Mouse (Mus musculus) embryonic facial prominence, embryonic 12.5 days (tissue): ENCODE measurements at regions not wholly inside any gene's neighbourhood (a gene's known extent, or its start where the extent isn't known, plus 50 kb on each side); places are given as distances from the start of the nearest gene placed in this dataset.

Experiments used
- ATAC-seq: fragments of 200-750 bp; cut with Nextera tagmentation; 2 replicates; pipeline ENCODE4 v1.8.0; 2017; ENCODE audit not compliant: insufficient number of reproducible peaks, insufficient read depth, low FRiP score, low TSS enrichment
- H3K27ac ChIP-seq: fragments of 300-500 bp; sonication (generic); 2 replicates; pipeline ENCODE4 v1.5.1; 2016; ENCODE audit warnings: mild to moderate bottlenecking
- H3K27me3 ChIP-seq: fragments of 300-500 bp; sonication (generic); 2 replicates; pipeline ENCODE4 v1.6.1; 2016; ENCODE audit warnings: mild to moderate bottlenecking, moderate library complexity
- H3K36me3 ChIP-seq: fragments of 300-500 bp; sonication (generic); 2 replicates; pipeline ENCODE4 v1.6.1; 2016; ENCODE audit warnings: mild to moderate bottlenecking
- H3K4me1 ChIP-seq: fragments of 300-500 bp; sonication (generic); 2 replicates; pipeline ENCODE4 v1.6.1; 2016
- H3K4me2 ChIP-seq: fragments of 300-500 bp; sonication (generic); replicated peaks from 2 replicates; pipeline ENCODE4 v1.6.1; 2016; ENCODE audit warnings: mild to moderate bottlenecking, moderate library complexity
- H3K4me3 ChIP-seq: fragments of 300-500 bp; sonication (generic); 2 replicates; pipeline ENCODE4 v1.5.1; 2016; ENCODE audit warnings: mild to moderate bottlenecking
- H3K9ac ChIP-seq: fragments of 300-500 bp; sonication (generic); 2 replicates; pipeline ENCODE4 v1.6.1; 2016; ENCODE audit warnings: mild to moderate bottlenecking, moderate library complexity
- H3K9me3 ChIP-seq: fragments of 300-500 bp; sonication (generic); 2 replicates; pipeline ENCODE4 v1.6.1; 2016; ENCODE audit warnings: mild to moderate bottlenecking, moderate library complexity
- WGBS: fragments of 180-500 bp; shearing (Covaris S2); methylation state at CpG from one replicate; pipeline ENCODE4 v1.1.7; 2016; 5-methylcytosine and 5-hydroxymethylcytosine counted together

GRCm38 (mm10) chr3:58336135-58336534 is 78.4 kb upstream of the Tsc22d2 start:
- Histone ChIP-seq H3K27me3 (no peaks in the 10 kb centered on the region), H3K36me3 (no peaks in the 10 kb centered on the region), H3K9me3 (no peaks in the 10 kb centered on the region), H3K4me3 (no peak overlapping the region), H3K27ac (0 out of 2 replicates have a peak overlapping the region, but pooled peaks have one; percentile 11), H3K4me1 (peaks cover 26% of the 10 kb centered on the region), H3K9ac (no peak overlapping the region), H3K4me2 (no peak overlapping the region)
- WGBS = 35% methylated on average over 5 of the region's 5 CpGs
- ATAC-seq = no peak

- 61% methylated on average over 6 of the region's 6 CpGs for WGBS
- Histone ChIP-seq H3K27ac (no peak overlapping the region), H3K4me3 (no peak overlapping the region), H3K27me3 (no peaks in the 10 kb centered on the region), H3K9me3 (no peaks in the 10 kb centered on the region), H3K9ac (no peak overlapping the region), H3K4me2 (no peak overlapping the region), H3K4me1 (peaks cover 26% of the 10 kb centered on the region), H3K36me3 (no peaks in the 10 kb centered on the region)
- ATAC-seq = no peak
Observed at GRCm38 (mm10) chr3:58336590-58336989, 77.9 kb upstream of the Tsc22d2 start.

- H3K27ac ChIP-seq = no peak overlapping the region
- ATAC-seq = no peak
- 82% methylated on average over 7 of the region's 7 CpGs for WGBS
- H3K4me1 ChIP-seq = peaks cover 20% of the 10 kb centered on the region
- no peaks in the 10 kb centered on the region for H3K27me3 ChIP-seq
- H3K9ac ChIP-seq = no peak overlapping the region
- H3K36me3 ChIP-seq = no peaks in the 10 kb centered on the region
- H3K4me3 ChIP-seq = no peak overlapping the region
- no peak overlapping the region for H3K4me2 ChIP-seq
- no peaks in the 10 kb centered on the region for H3K9me3 ChIP-seq
Observed at GRCm38 (mm10) chr3:58338976-58339375, 75.5 kb upstream of the Tsc22d2 start.

GRCm38 (mm10) chr3:58342096-58342495 is 72.4 kb upstream of the Tsc22d2 start:
- ATAC-seq = no peak
- Histone ChIP-seq H3K27ac (no peak overlapping the region), H3K27me3 (no peaks in the 10 kb centered on the region), H3K4me2 (no peak overlapping the region), H3K9ac (no peak overlapping the region), H3K4me1 (no peaks in the 10 kb centered on the region), H3K36me3 (no peaks in the 10 kb centered on the region), H3K4me3 (no peak overlapping the region), H3K9me3 (no peaks in the 10 kb centered on the region)
- WGBS = 77% methylated on average over 1 of the region's 1 CpGs

GRCm38 (mm10) chr3:58362563-58362962 is 52.0 kb upstream of the Tsc22d2 start:
- Histone ChIP-seq H3K4me1 (no peaks in the 10 kb centered on the region), H3K27me3 (no peaks in the 10 kb centered on the region), H3K36me3 (no peaks in the 10 kb centered on the region), H3K9me3 (no peaks in the 10 kb centered on the region), H3K4me2 (no peak overlapping the region), H3K27ac (no peak overlapping the region), H3K4me3 (no peak overlapping the region), H3K9ac (no peak overlapping the region)
- 87% methylated on average over 4 of the region's 4 CpGs for WGBS
- no peak for ATAC-seq

GRCm38 (mm10) chr3:58364526-58364925 is 50.0 kb upstream of the Tsc22d2 start:
- Histone ChIP-seq H3K4me1 (no peaks in the 10 kb centered on the region), H3K27ac (no peak overlapping the region), H3K9ac (no peak overlapping the region), H3K4me2 (no peak overlapping the region), H3K9me3 (no peaks in the 10 kb centered on the region), H3K36me3 (no peaks in the 10 kb centered on the region), H3K4me3 (no peak overlapping the region), H3K27me3 (no peaks in the 10 kb centered on the region)
- WGBS = 74% methylated on average over 3 of the region's 3 CpGs
- no peak for ATAC-seq
